Mouse (Mus musculus): ENCODE measurements at regions not wholly inside any gene's neighbourhood (a gene's known extent, or its start where the extent isn't known, plus 50 kb on each side); places are given as distances from the start of the nearest gene placed in this dataset.

- DNase-seq (ENCODE audit: low spot score) = no peak
Observed at GRCm38 (mm10) chr12:71481899-71482593, 172.4 kb downstream of the Dact1 start.

GRCm38 (mm10) chr12:71482619-71483018 is 172.9 kb downstream of the Dact1 start:
- no peak for DNase-seq (ENCODE audit: low spot score)

GRCm38 (mm10) chr12:71483536-71484165 is 174.0 kb downstream of the Dact1 start:
- no peak for DNase-seq (ENCODE audit: low spot score)

- DNase-seq (ENCODE audit: low spot score) = no peak
Observed at GRCm38 (mm10) chr12:71484286-71484685, 174.6 kb downstream of the Dact1 start.

- DNase-seq (ENCODE audit: low spot score) = no peak
Observed at GRCm38 (mm10) chr12:71486078-71486477, 176.4 kb downstream of the Dact1 start.

- DNase-seq (ENCODE audit: low spot score) = no peak
Observed at GRCm38 (mm10) chr12:71487591-71488435, 178.1 kb downstream of the Dact1 start.

GRCm38 (mm10) chr12:71489295-71489694 is 179.6 kb downstream of the Dact1 start:
- no peak for DNase-seq (ENCODE audit: low spot score)

GRCm38 (mm10) chr12:71494803-71495293 is 185.2 kb downstream of the Dact1 start:
- no peak for DNase-seq (ENCODE audit: low spot score)

- DNase-seq (ENCODE audit: low spot score) = no peak
Observed at GRCm38 (mm10) chr12:71498246-71499029, 188.8 kb downstream of the Dact1 start.

GRCm38 (mm10) chr12:71501299-71501810 is 191.7 kb downstream of the Dact1 start:
- no peak for DNase-seq (ENCODE audit: low spot score)

GRCm38 (mm10) chr12:71503265-71503664 is 193.6 kb downstream of the Dact1 start:
- DNase-seq (ENCODE audit: low spot score) = no peak

- no peak for DNase-seq (ENCODE audit: low spot score)
Observed at GRCm38 (mm10) chr12:71506206-71506605, 196.5 kb downstream of the Dact1 start.

GRCm38 (mm10) chr12:71506716-71507115 is 197.0 kb downstream of the Dact1 start:
- no peak for DNase-seq (ENCODE audit: low spot score)

- DNase-seq (ENCODE audit: low spot score) = no peak
Observed at GRCm38 (mm10) chr12:71512915-71513612, 203.4 kb downstream of the Dact1 start.

GRCm38 (mm10) chr12:71519520-71519919 is 209.8 kb downstream of the Dact1 start:
- DNase-seq (ENCODE audit: low spot score) = no peak

- no peak for DNase-seq (ENCODE audit: low spot score)
Observed at GRCm38 (mm10) chr12:71521936-71522335, 212.3 kb downstream of the Dact1 start.

- DNase-seq (ENCODE audit: low spot score) = no peak
Observed at GRCm38 (mm10) chr12:71522451-71522850, 212.8 kb downstream of the Dact1 start.

GRCm38 (mm10) chr12:71524156-71524555 is 214.5 kb downstream of the Dact1 start:
- no peak for DNase-seq (ENCODE audit: low spot score)

GRCm38 (mm10) chr12:71525255-71525927 is 215.7 kb downstream of the Dact1 start:
- DNase-seq (ENCODE audit: low spot score) = no peak

- no peak for DNase-seq (ENCODE audit: low spot score)
Observed at GRCm38 (mm10) chr12:71526623-71527022, 216.9 kb downstream of the Dact1 start.
